Mouse (Mus musculus): ENCODE measurements at regions not wholly inside any gene's neighbourhood (a gene's known extent, or its start where the extent isn't known, plus 50 kb on each side); places are given as distances from the start of the nearest gene placed in this dataset.

GRCm38 (mm10) chr1:153994871-153995270 is 94.8 kb upstream of the Teddm2 start:
- no peak overlapping the region for H3K4me3 ChIP-seq
- no peak for ATAC-seq (ENCODE audit: insufficient number of reproducible peaks, low FRiP score, low TSS enrichment, low read depth)
- no peak overlapping the region for H3K27ac ChIP-seq
- no peaks in the 10 kb centered on the region for H3K27me3 ChIP-seq
- H3K4me1 ChIP-seq, result no peaks in the 10 kb centered on the region
- no peak overlapping the region for H3K9ac ChIP-seq
- WGBS, result 92% methylated on average over 4 of the region's 4 CpGs
- no peaks in the 10 kb centered on the region for H3K9me3 ChIP-seq
- H3K36me3 ChIP-seq, result no peaks in the 10 kb centered on the region
- no peak overlapping the region for H3K4me2 ChIP-seq

GRCm38 (mm10) chr1:153997201-153998181 is 97.5 kb upstream of the Teddm2 start:
- Histone ChIP-seq H3K27ac (no peak overlapping the region), H3K4me3 (no peak overlapping the region), H3K27me3 (no peaks in the 10 kb centered on the region), H3K4me1 (no peaks in the 10 kb centered on the region), H3K9me3 (no peaks in the 10 kb centered on the region), H3K9ac (no peak overlapping the region), H3K36me3 (no peaks in the 10 kb centered on the region), H3K4me2 (no peak overlapping the region)
- 69% methylated on average over 15 of the region's 15 CpGs for WGBS
- no peak for ATAC-seq (ENCODE audit: insufficient number of reproducible peaks, low FRiP score, low TSS enrichment, low read depth)

- Histone ChIP-seq H3K27me3 (no peaks in the 10 kb centered on the region), H3K9ac (no peak overlapping the region), H3K4me3 (no peak overlapping the region), H3K9me3 (no peaks in the 10 kb centered on the region), H3K36me3 (no peaks in the 10 kb centered on the region), H3K4me2 (no peak overlapping the region), H3K4me1 (no peaks in the 10 kb centered on the region), H3K27ac (no peak overlapping the region)
- 73% methylated on average over 6 of the region's 6 CpGs for WGBS
- ATAC-seq (ENCODE audit: insufficient number of reproducible peaks, low FRiP score, low TSS enrichment, low read depth), result no peak
Observed at GRCm38 (mm10) chr1:153999776-154000175, 99.7 kb upstream of the Teddm2 start.

GRCm38 (mm10) chr1:154003669-154004068 is 103.6 kb upstream of the Teddm2 start:
- Histone ChIP-seq H3K4me1 (no peaks in the 10 kb centered on the region), H3K9ac (no peak overlapping the region), H3K36me3 (no peaks in the 10 kb centered on the region), H3K27ac (no peak overlapping the region), H3K27me3 (no peaks in the 10 kb centered on the region), H3K9me3 (no peaks in the 10 kb centered on the region), H3K4me2 (no peak overlapping the region), H3K4me3 (no peak overlapping the region)
- ATAC-seq (ENCODE audit: insufficient number of reproducible peaks, low FRiP score, low TSS enrichment, low read depth), result no peak
- WGBS, result 76% methylated on average over 7 of the region's 7 CpGs

GRCm38 (mm10) chr1:154004647-154005046 is 104.6 kb upstream of the Teddm2 start:
- H3K27me3 ChIP-seq, result no peaks in the 10 kb centered on the region
- no peak overlapping the region for H3K9ac ChIP-seq
- no peak for ATAC-seq (ENCODE audit: insufficient number of reproducible peaks, low FRiP score, low TSS enrichment, low read depth)
- no peaks in the 10 kb centered on the region for H3K4me1 ChIP-seq
- no peaks in the 10 kb centered on the region for H3K36me3 ChIP-seq
- H3K27ac ChIP-seq, result no peak overlapping the region
- H3K9me3 ChIP-seq, result no peaks in the 10 kb centered on the region
- H3K4me2 ChIP-seq, result no peak overlapping the region
- H3K4me3 ChIP-seq, result no peak overlapping the region
- 92% methylated on average over 4 of the region's 4 CpGs for WGBS

- no peaks in the 10 kb centered on the region for H3K27me3 ChIP-seq
- no peak overlapping the region for H3K9ac ChIP-seq
- H3K9me3 ChIP-seq, result no peaks in the 10 kb centered on the region
- H3K27ac ChIP-seq, result no peak overlapping the region
- H3K4me1 ChIP-seq, result no peaks in the 10 kb centered on the region
- no peak overlapping the region for H3K4me2 ChIP-seq
- 86% methylated on average over 13 of the region's 13 CpGs for WGBS
- H3K36me3 ChIP-seq, result no peaks in the 10 kb centered on the region
- ATAC-seq (ENCODE audit: insufficient number of reproducible peaks, low FRiP score, low TSS enrichment, low read depth), result no peak
- no peak overlapping the region for H3K4me3 ChIP-seq
Observed at GRCm38 (mm10) chr1:154006055-154006454, 106.0 kb upstream of the Teddm2 start.

GRCm38 (mm10) chr1:154007440-154007839 is 107.4 kb upstream of the Teddm2 start:
- ATAC-seq (ENCODE audit: insufficient number of reproducible peaks, low FRiP score, low TSS enrichment, low read depth), result no peak
- H3K9ac ChIP-seq, result no peak overlapping the region
- H3K4me3 ChIP-seq, result no peak overlapping the region
- no peak overlapping the region for H3K4me2 ChIP-seq
- H3K4me1 ChIP-seq, result no peaks in the 10 kb centered on the region
- H3K36me3 ChIP-seq, result no peaks in the 10 kb centered on the region
- H3K9me3 ChIP-seq, result no peaks in the 10 kb centered on the region
- WGBS, result 89% methylated on average over 3 of the region's 3 CpGs
- H3K27me3 ChIP-seq, result no peaks in the 10 kb centered on the region
- no peak overlapping the region for H3K27ac ChIP-seq

- WGBS, result 58% methylated on average over 11 of the region's 11 CpGs
- Histone ChIP-seq H3K9ac (no peak overlapping the region), H3K36me3 (no peaks in the 10 kb centered on the region), H3K27ac (no peak overlapping the region), H3K9me3 (no peaks in the 10 kb centered on the region), H3K4me3 (no peak overlapping the region), H3K27me3 (no peaks in the 10 kb centered on the region), H3K4me1 (no peaks in the 10 kb centered on the region), H3K4me2 (no peak overlapping the region)
- no peak for ATAC-seq (ENCODE audit: insufficient number of reproducible peaks, low FRiP score, low TSS enrichment, low read depth)
Observed at GRCm38 (mm10) chr1:154008593-154009310, 108.7 kb upstream of the Teddm2 start.

GRCm38 (mm10) chr1:154010681-154011080 is 110.7 kb upstream of the Teddm2 start:
- no peak overlapping the region for H3K4me2 ChIP-seq
- no peak overlapping the region for H3K4me3 ChIP-seq
- H3K9ac ChIP-seq, result no peak overlapping the region
- H3K27ac ChIP-seq, result no peak overlapping the region
- H3K27me3 ChIP-seq, result no peaks in the 10 kb centered on the region
- H3K36me3 ChIP-seq, result no peaks in the 10 kb centered on the region
- ATAC-seq (ENCODE audit: insufficient number of reproducible peaks, low FRiP score, low TSS enrichment, low read depth), result no peak
- H3K9me3 ChIP-seq, result no peaks in the 10 kb centered on the region
- no peaks in the 10 kb centered on the region for H3K4me1 ChIP-seq
- WGBS, result 73% methylated on average over 4 of the region's 4 CpGs

- Histone ChIP-seq H3K4me1 (peaks cover 5% of the 10 kb centered on the region; the same call in 1 of the 2 replicates), H3K27ac (no peak overlapping the region), H3K27me3 (no peaks in the 10 kb centered on the region), H3K4me2 (no peak overlapping the region), H3K4me3 (no peak overlapping the region), H3K36me3 (no peaks in the 10 kb centered on the region), H3K9ac (no peak overlapping the region), H3K9me3 (no peaks in the 10 kb centered on the region)
- no peak for ATAC-seq (ENCODE audit: insufficient number of reproducible peaks, low FRiP score, low TSS enrichment, low read depth)
- 35% methylated on average over 2 of the region's 2 CpGs for WGBS
Observed at GRCm38 (mm10) chr1:154016516-154016915, 116.5 kb upstream of the Teddm2 start.

- H3K9me3 ChIP-seq, result no peaks in the 10 kb centered on the region
- 55% methylated on average over 6 of the region's 6 CpGs for WGBS
- no peak for ATAC-seq (ENCODE audit: insufficient number of reproducible peaks, low FRiP score, low TSS enrichment, low read depth)
Observed at GRCm38 (mm10) chr1:154018241-154018640, 118.2 kb upstream of the Teddm2 start.

GRCm38 (mm10) chr1:154024301-154024700 is 124.3 kb upstream of the Teddm2 start:
- Histone ChIP-seq H3K4me2 (no peak overlapping the region), H3K9ac (no peak overlapping the region), H3K9me3 (no peaks in the 10 kb centered on the region), H3K4me1 (no peaks in the 10 kb centered on the region), H3K4me3 (no peak overlapping the region), H3K36me3 (no peaks in the 10 kb centered on the region), H3K27ac (no peak overlapping the region), H3K27me3 (no peaks in the 10 kb centered on the region)
- ATAC-seq (ENCODE audit: insufficient number of reproducible peaks, low FRiP score, low TSS enrichment, low read depth), result no peak
- 58% methylated on average over 3 of the region's 3 CpGs for WGBS

More at GRCm38 (mm10) chr1:154018241-154018640, 118.2 kb upstream of the Teddm2 start:
- no peaks in the 10 kb centered on the region for H3K27me3 ChIP-seq
- no peak overlapping the region for H3K9ac ChIP-seq
- peaks cover 5% of the 10 kb centered on the region; the same call in 1 of the 2 replicates for H3K4me1 ChIP-seq
- no peak overlapping the region for H3K27ac ChIP-seq
- H3K4me3 ChIP-seq, result no peak overlapping the region
- H3K36me3 ChIP-seq, result no peaks in the 10 kb centered on the region
- no peak overlapping the region for H3K4me2 ChIP-seq

All from limb, embryonic 15.5 days (tissue).